Mouse (Mus musculus) inflammation-experienced regulatory T-cells (primary cell): ENCODE measurements around the gene Slc5a7. TPM values are rescaled to one million over a fixed set of nuclear protein-coding genes. Genes with fewer than 3 reads are reported as not detected.

ENCODE experiments used
- polyA plus RNA-seq, 2 experiments: library from polyadenylated mRNA; unstranded; fragments of 100-300 nt; shearing (Covaris generic); gene quantifications; one replicate each; pipeline ENCODE4 v1.2.1; 2017

The Slc5a7 gene
- under 1 TPM in 1 of 2 experiments, not detected in 1; 0.13 TPM for polyA plus RNA-seq

DNA sequence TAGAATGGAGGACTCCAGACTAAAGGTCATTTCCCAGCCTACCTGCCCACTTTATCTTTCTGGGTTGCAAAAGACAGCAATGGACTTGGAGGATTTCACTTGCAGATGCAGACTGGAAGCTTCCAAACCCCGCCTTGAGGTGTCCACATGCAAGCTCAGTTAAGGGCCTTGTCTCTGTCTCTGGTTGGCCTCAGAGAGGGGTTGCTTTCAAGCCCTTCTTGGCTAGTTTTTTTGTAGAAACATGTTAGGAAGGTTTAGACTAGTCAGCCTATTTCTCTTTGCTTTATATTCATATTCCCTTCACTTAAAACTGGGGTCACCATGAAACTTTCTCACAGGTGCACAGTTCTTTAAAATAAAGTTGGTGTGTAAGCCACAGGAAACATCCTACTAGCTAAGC lies at the start of gene Slc5a7:
Slc5a7 (minus strand) TSS at position 101 of the 400 bp plus-strand sequence.

